Mouse (Mus musculus): ENCODE measurements at regions not wholly inside any gene's neighbourhood (a gene's known extent, or its start where the extent isn't known, plus 50 kb on each side); places are given as distances from the start of the nearest gene placed in this dataset.
A peak's percentile ranks its signal among the peaks of the same experiment; 100 is the strongest.

- no peaks in the 10 kb centered on the region for H3K4me1 ChIP-seq (ENCODE audit: control insufficient read depth, insufficient read depth, low read length)
These were observed 173.8 kb upstream of the Rtl1 start for GRCm38 (mm10) chr12:109773909-109774313.

DNA sequence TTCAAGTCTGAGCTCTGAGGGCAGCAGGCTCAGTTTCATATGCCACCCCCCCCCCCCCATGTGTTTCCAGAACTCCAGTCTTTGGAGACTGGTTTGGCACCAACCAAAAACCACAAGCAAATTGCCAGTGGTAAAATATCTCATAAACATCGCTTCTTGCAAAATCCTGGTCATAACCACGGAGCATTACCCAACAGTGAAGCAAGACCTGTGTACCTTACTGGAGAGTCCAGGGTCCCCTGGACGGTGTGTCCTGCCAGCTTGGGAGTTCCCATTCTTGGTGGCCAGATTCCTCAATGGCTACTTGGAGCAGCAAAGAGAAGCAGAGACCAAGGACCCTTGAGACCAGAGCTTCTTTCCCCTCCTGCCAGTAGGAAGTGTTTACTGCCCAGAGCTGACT is 198.7 kb upstream of the Rtl1 start:
- WGBS: 96% methylated on average over 3 of the region's 3 CpGs

More at GRCm38 (mm10) chr12:109773909-109774313, 173.8 kb upstream of the Rtl1 start:
- no peak overlapping the region for H3K27ac ChIP-seq (ENCODE audit: low read length)
- H3K9ac ChIP-seq (ENCODE audit: low read depth, low read length): no peak overlapping the region
- H3K4me3 ChIP-seq (ENCODE audit: low read length): no peak overlapping the region
- ATAC-seq: no peak
- 62% methylated on average over 3 of the region's 3 CpGs for WGBS
- H3K36me3 ChIP-seq (ENCODE audit: control insufficient read depth, insufficient read depth, low read length): no peaks in the 10 kb centered on the region
- H3K27me3 ChIP-seq (replicated peaks; ENCODE audit: control insufficient read depth, insufficient read depth, low read length): no peaks in the 10 kb centered on the region
- no peaks in the 10 kb centered on the region for H3K9me3 ChIP-seq (ENCODE audit: control insufficient read depth, low read length)
- no peak overlapping the region for H3K4me2 ChIP-seq (ENCODE audit: low read depth, low read length)

DNA sequence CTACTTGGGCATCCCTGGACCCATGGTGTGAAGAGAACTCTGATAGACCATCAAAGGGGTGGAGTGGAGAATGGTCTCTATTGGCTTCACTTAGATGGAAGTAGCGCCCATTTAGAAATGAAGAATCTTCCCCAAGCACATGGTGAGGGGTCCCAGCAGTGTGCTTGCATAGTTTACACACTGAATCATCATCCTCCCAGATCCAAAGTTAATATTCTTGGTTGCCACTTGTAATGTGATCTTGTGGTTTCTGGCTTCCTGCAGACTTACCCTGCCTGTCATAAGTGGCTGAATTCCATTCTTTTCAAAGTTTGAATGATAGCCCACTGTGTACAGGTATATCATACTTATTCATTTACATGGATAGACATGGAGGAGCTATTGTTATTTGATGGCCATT is 199.3 kb upstream of the Rtl1 start:
- H3K36me3 ChIP-seq (ENCODE audit: control insufficient read depth, insufficient read depth, low read length): no peaks in the 10 kb centered on the region
- no peaks in the 10 kb centered on the region for H3K4me1 ChIP-seq (ENCODE audit: control insufficient read depth, insufficient read depth, low read length)
- H3K9me3 ChIP-seq (ENCODE audit: control insufficient read depth, low read length): no peaks in the 10 kb centered on the region
- no peak overlapping the region for H3K27ac ChIP-seq (ENCODE audit: low read length)
- no peaks in the 10 kb centered on the region for H3K27me3 ChIP-seq (replicated peaks; ENCODE audit: control insufficient read depth, insufficient read depth, low read length)
- no peak overlapping the region for H3K4me3 ChIP-seq (ENCODE audit: low read length)
- H3K9ac ChIP-seq (ENCODE audit: low read depth, low read length): no peak overlapping the region
- no peak for ATAC-seq
- no peak overlapping the region for H3K4me2 ChIP-seq (ENCODE audit: low read depth, low read length)
- 78% methylated on average over 1 of the region's 1 CpGs for WGBS

More for the DNA sequence above, 198.7 kb upstream of the Rtl1 start:
- Histone ChIP-seq H3K4me2 (ENCODE audit: low read depth, low read length) (no peak overlapping the region), H3K9me3 (ENCODE audit: control insufficient read depth, low read length) (no peaks in the 10 kb centered on the region), H3K4me3 (ENCODE audit: low read length) (no peak overlapping the region), H3K27me3 (replicated peaks; ENCODE audit: control insufficient read depth, insufficient read depth, low read length) (no peaks in the 10 kb centered on the region), H3K36me3 (ENCODE audit: control insufficient read depth, insufficient read depth, low read length) (no peaks in the 10 kb centered on the region), H3K4me1 (ENCODE audit: control insufficient read depth, insufficient read depth, low read length) (no peaks in the 10 kb centered on the region), H3K9ac (ENCODE audit: low read depth, low read length) (no peak overlapping the region), H3K27ac (ENCODE audit: low read length) (no peak overlapping the region)
- ATAC-seq: no peak

- Histone ChIP-seq H3K4me1 (ENCODE audit: control insufficient read depth, insufficient read depth, low read length) (no peaks in the 10 kb centered on the region), H3K36me3 (ENCODE audit: control insufficient read depth, insufficient read depth, low read length) (no peaks in the 10 kb centered on the region), H3K27me3 (replicated peaks; ENCODE audit: control insufficient read depth, insufficient read depth, low read length) (no peaks in the 10 kb centered on the region), H3K9ac (ENCODE audit: low read depth, low read length) (no peak overlapping the region), H3K9me3 (ENCODE audit: control insufficient read depth, low read length) (no peaks in the 10 kb centered on the region), H3K4me3 (ENCODE audit: low read length) (no peak overlapping the region), H3K27ac (ENCODE audit: low read length) (no peak overlapping the region), H3K4me2 (ENCODE audit: low read depth, low read length) (no peak overlapping the region)
- WGBS: 82% methylated on average over 10 of the region's 10 CpGs
- ATAC-seq: no peak
These were observed 227.2 kb upstream of the Rtl1 start for GRCm38 (mm10) chr12:109827241-109827915.

- Histone ChIP-seq H3K4me3 (ENCODE audit: low read length) (no peak overlapping the region), H3K4me1 (ENCODE audit: control insufficient read depth, insufficient read depth, low read length) (no peaks in the 10 kb centered on the region)
These were observed 230.3 kb upstream of the Rtl1 start for GRCm38 (mm10) chr12:109830303-109831020.

DNA sequence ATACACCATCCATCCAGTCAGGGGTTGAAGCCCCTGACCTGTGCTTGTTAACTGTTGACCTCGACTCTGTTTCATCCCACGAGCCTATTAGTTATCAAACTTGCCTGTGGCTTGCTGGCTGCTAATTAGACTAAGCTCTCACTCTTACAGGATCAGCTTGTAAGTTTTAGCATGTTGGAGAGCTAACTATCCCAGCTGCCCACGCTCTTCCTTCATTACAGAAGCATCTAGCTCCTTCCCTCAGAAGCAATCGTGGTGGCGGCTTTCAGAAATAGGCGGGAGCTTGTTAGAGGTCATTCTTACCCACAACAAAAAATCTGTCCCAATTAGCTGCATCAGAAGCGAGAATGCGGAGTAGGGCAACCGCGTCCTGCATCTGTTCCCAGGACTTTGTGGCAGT is 232.8 kb upstream of the Rtl1 start:
- no peak overlapping the region for H3K4me2 ChIP-seq (ENCODE audit: low read depth, low read length)
- H3K4me1 ChIP-seq (ENCODE audit: control insufficient read depth, insufficient read depth, low read length): no peaks in the 10 kb centered on the region
- H3K9me3 ChIP-seq (ENCODE audit: control insufficient read depth, low read length): no peaks in the 10 kb centered on the region
- 81% methylated on average over 10 of the region's 10 CpGs for whole genome bisulfite sequencing
- H3K4me3 ChIP-seq (ENCODE audit: low read length): no peak overlapping the region
- no peak overlapping the region for H3K9ac ChIP-seq (ENCODE audit: low read depth, low read length)
- H3K27me3 ChIP-seq (replicated peaks; ENCODE audit: control insufficient read depth, insufficient read depth, low read length): no peaks in the 10 kb centered on the region
- no peak overlapping the region for H3K27ac ChIP-seq (ENCODE audit: low read length)
- no peak for ATAC-seq
- H3K36me3 ChIP-seq (ENCODE audit: control insufficient read depth, insufficient read depth, low read length): no peaks in the 10 kb centered on the region

More at GRCm38 (mm10) chr12:109830303-109831020, 230.3 kb upstream of the Rtl1 start:
- H3K9me3 ChIP-seq (ENCODE audit: control insufficient read depth, low read length): no peaks in the 10 kb centered on the region
- no peak overlapping the region for H3K9ac ChIP-seq (ENCODE audit: low read depth, low read length)
- ATAC-seq: no peak
- no peaks in the 10 kb centered on the region for H3K27me3 ChIP-seq (replicated peaks; ENCODE audit: control insufficient read depth, insufficient read depth, low read length)
- H3K4me2 ChIP-seq (ENCODE audit: low read depth, low read length): no peak overlapping the region
- H3K36me3 ChIP-seq (ENCODE audit: control insufficient read depth, insufficient read depth, low read length): no peaks in the 10 kb centered on the region
- H3K27ac ChIP-seq (ENCODE audit: low read length): no peak overlapping the region
- WGBS: 49% methylated on average over 16 of the region's 16 CpGs

DNA sequence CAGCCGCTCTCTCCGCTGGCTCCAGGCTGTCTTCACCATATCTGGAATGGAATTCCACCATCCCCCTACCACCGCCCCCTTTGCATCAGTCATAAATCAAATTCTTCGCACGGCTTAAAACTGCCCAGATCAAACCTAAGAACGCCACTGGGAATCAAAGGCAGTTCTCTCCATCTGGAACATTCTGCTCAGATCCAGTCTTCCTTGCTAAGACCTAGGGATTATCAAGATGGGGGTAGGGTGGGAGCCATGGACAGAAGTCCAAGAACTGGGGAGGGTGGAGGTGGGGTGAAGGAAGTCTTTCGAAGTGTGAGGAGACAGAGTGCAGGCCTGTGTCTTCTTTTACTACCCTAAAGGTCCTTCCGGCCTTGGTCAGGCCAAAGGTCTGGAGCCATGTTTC is 236.4 kb upstream of the Rtl1 start:
- no peak overlapping the region; the same call in 1 of the 2 replicates for H3K27ac ChIP-seq (ENCODE audit: low read length)

DNA sequence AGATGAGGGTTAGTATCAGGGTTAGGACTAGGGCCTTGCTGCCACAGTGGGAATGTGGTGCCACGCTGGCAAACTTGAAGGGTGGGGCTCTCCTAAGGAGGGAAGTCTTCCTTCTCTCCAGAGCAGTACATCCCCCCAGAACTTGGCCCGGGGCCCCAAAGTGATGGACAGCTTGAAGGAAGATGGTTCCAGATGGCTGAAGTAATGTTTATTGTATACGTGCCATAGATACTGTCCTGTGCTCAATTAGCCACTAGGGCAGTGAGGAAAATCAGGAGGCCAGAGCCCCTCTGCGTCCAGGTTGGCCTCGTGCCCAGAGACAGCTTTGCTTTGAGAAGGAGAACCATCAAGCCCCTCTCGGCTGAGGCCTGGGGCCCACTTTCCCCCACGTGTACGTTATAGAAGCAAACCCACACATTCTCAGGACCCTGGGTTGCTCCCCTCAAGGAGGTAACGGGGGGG is 239.0 kb upstream of the Rtl1 start:
- peak; percentile 87 for ATAC-seq
- 36% methylated on average over 9 of the region's 9 CpGs for WGBS
- Histone ChIP-seq H3K27me3 (replicated peaks; ENCODE audit: control insufficient read depth, insufficient read depth, low read length) (no peaks in the 10 kb centered on the region), H3K9me3 (ENCODE audit: control insufficient read depth, low read length) (no peaks in the 10 kb centered on the region), H3K36me3 (ENCODE audit: control insufficient read depth, insufficient read depth, low read length) (no peaks in the 10 kb centered on the region), H3K4me3 (ENCODE audit: low read length) (no peak overlapping the region), H3K4me2 (ENCODE audit: low read depth, low read length) (no peak overlapping the region), H3K9ac (ENCODE audit: low read depth, low read length) (no peak overlapping the region), H3K27ac (ENCODE audit: low read length) (peak overlapping the region; percentile 87), H3K4me1 (ENCODE audit: control insufficient read depth, insufficient read depth, low read length) (peaks cover 16% of the 10 kb centered on the region)

More for the DNA sequence above, 236.4 kb upstream of the Rtl1 start:
- Histone ChIP-seq H3K9ac (ENCODE audit: low read depth, low read length) (no peak overlapping the region), H3K4me1 (ENCODE audit: control insufficient read depth, insufficient read depth, low read length) (peaks cover 16% of the 10 kb centered on the region), H3K36me3 (ENCODE audit: control insufficient read depth, insufficient read depth, low read length) (no peaks in the 10 kb centered on the region), H3K27me3 (replicated peaks; ENCODE audit: control insufficient read depth, insufficient read depth, low read length) (no peaks in the 10 kb centered on the region), H3K4me2 (ENCODE audit: low read depth, low read length) (no peak overlapping the region), H3K4me3 (ENCODE audit: low read length) (no peak overlapping the region), H3K9me3 (ENCODE audit: control insufficient read depth, low read length) (no peaks in the 10 kb centered on the region)
- 50% methylated on average over 8 of the region's 8 CpGs for WGBS
- no peak for ATAC-seq

GRCm38 (mm10) chr12:109839946-109840524 is 239.9 kb upstream of the Rtl1 start:
- no peaks in the 10 kb centered on the region for H3K36me3 ChIP-seq (ENCODE audit: control insufficient read depth, insufficient read depth, low read length)
- no peak overlapping the region for H3K4me3 ChIP-seq (ENCODE audit: low read length)
- peak; percentile 31; the same call in 1 of the 2 replicates for ATAC-seq
- no peaks in the 10 kb centered on the region for H3K9me3 ChIP-seq (ENCODE audit: control insufficient read depth, low read length)
- peak overlapping the region; percentile 87 for H3K27ac ChIP-seq (ENCODE audit: low read length)
- no peak overlapping the region for H3K9ac ChIP-seq (ENCODE audit: low read depth, low read length)
- no peaks in the 10 kb centered on the region for H3K27me3 ChIP-seq (replicated peaks; ENCODE audit: control insufficient read depth, insufficient read depth, low read length)
- 29% methylated on average over 14 of the region's 14 CpGs for WGBS
- peaks cover 16% of the 10 kb centered on the region for H3K4me1 ChIP-seq (ENCODE audit: control insufficient read depth, insufficient read depth, low read length)
- H3K4me2 ChIP-seq (ENCODE audit: low read depth, low read length): no peak overlapping the region

Data from intestine, embryonic 16.5 days (tissue).